Mouse (Mus musculus): ENCODE results near the gene Plpp2.

DNA sequence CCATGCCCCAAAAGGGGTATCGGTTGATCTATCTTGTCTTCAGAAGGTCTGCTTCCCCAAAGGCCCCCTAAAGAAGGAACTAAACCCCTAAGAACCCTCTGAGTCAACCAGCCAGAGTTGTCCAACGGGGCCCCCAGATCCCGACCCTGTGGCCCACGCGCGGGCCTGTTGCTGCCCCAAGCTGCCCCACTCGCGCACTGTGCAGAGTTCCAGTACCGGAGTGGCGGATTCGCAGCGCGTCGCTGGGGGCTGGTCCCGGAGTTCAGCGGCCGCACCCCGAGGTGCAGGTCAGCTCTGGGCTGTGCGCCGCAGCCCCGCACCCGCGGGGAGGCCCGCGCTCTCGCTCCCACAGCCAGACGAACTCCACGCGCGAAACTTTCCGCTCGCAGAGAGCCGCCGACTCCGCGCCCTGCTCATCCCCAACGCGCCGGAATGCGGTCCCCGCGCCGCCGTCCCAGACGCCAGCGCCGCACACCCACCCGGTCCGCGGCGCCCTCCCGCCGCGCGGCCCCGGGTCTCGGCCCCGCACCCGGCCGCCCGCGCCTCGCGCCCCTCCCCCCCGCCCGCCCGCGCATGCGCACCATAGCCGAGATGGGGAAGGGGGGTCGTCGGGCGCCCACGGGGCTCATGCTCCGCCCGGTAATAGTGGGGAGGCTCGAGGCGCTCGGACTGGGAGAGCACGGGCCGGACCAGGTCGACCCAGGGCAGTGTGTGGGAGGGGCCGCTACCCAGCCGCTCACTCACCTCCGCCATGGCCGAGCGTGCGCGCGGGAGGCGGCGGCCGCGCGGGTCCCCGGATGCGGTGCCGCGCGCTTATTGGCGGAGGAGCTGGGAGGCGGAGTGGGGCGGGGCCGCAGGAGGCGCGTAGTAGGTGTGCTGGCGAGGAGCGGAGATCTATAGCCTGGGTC lies 21.0 kb upstream of the Plpp2 start, which contains the start of gene Mier2:
- TF ChIP-seq CTCF (IDR thresholded peaks at IDR 0.05; ENCODE audit: control insufficient read depth, insufficient read depth, low read length) = no peak
- no peak; the same call in 1 of the 2 replicates for TF ChIP-seq POLR2A (IDR thresholded peaks at IDR 0.05; ENCODE audit: borderline replicate concordance, control insufficient read depth, low read depth, low read length)

Measured in bone marrow, adult 2 months (tissue).